Mouse (Mus musculus) ovary, postnatal 14 days (tissue): ENCODE data around the gene Tars2.
A peak's percentile ranks its signal among the peaks of the same experiment; 100 is the strongest.
"Not testable (repeated sequence)": the region's sequence is repeated elsewhere in the genome, so short reads cannot be mapped to it uniquely, and the experiment has no call there.

Experiments
- DNase-seq: peaks from one replicate; pipeline ENCODE4 v3.0.0; 2022; ENCODE audit warnings: low spot score

The Tars2 gene

DNA sequence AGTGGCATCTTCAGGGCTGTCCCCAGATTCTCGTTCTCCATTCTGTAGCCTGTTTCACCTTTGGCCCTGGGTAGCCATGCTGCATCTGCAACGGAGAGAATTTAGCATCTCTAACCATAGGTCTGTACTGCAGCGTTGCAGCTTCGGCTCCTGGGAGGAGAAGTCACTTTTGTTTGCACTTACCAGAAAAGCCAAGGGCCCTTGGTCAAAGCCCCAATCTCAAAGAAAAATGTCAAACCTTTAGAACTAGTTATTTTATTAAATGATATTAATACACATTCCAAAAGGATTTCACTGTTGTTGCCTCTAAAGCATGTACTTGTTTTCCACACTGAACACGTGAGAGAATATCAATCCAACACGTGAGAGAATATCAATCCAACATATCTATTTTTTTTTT, at the start of gene Tars2:
Gene Tars2 (minus strand): TSS at position 101 of the 400 bp plus-strand sequence.
- no peak for DNase-seq

DNA sequence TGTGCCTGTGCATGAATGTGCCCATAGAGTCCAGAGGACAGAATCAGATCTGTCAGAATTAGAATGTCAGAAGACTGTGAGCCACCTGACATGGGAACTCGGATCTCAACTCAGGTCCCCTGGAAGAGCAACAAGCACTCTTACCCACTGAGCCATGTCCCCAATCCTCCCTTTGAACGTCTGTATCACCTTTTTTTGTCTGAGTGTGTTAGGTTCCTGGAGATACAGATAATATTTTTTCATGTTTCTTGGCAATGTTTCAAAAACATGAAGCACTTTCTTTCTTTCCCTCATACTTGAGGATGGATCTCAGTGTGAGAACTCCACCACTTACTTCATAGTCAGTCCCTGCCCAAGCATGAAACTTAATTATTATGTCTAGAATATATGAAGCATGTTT, 48.4 kb upstream of the Tars2 start:
- DNase-seq, result no peak

- DNase-seq, result not testable (repeated sequence)
Observed at GRCm38 (mm10) chr3:95807630-95808029, 47.6 kb upstream of the Tars2 start.

DNA sequence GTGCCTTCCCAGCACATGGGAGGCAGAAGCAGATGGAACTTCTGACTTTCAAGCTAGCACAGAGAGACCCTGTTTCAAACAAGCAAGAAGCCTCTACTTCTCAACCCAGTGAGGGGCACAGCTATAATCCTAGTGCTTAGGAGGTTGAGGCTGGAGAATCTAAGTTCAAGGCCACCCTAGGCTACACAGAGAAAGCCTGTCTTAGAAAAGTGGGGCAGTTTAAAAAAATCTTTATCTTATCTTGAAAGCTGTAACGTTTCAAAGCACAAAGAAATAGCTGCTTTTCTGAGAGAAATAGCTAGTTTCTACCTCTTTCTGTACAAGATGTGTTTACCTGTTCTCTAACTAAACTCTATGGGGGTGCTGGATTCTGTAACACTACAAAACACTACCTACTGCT, 46.7 kb upstream of the Tars2 start:
- DNase-seq, result no peak

DNA sequence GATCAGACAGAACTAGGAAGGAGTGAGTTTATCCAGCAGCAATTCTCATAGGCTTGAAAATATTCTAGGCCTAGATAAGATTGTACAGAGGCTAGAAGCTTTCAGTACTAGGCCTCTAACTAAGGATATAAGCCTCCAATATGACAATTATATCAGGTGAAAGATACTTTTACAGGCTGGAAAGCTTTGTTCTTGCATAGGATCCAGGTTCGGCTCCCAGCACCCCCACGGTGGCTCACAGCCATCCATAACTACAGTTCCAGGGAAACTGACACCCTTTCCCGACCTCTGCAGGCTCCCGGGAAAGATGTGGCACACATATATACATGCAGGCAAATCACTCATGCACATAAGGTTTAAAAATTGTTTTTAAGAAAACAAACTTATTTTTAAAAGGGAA, 43.8 kb upstream of the Tars2 start:
- no peak for DNase-seq

DNA sequence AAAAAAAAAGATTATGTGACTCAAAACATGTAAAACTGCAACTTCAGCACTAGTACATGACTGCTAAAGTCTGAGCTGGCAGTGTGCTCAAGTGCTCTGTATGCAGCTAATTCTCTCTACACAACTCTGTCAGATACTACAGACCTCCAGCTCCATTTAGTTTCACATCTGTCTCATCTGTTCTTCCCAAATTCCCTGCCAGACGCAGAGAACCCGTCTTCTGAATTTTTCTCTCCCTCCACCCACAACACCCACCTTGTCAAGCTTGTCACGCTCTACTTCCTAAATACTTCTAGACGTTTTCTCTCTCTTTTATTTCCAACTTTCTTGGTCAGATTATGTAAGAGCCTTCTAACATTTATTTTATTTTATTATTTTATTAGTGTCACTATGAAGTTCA, 38.8 kb upstream of the Tars2 start:
- no peak for DNase-seq

DNA sequence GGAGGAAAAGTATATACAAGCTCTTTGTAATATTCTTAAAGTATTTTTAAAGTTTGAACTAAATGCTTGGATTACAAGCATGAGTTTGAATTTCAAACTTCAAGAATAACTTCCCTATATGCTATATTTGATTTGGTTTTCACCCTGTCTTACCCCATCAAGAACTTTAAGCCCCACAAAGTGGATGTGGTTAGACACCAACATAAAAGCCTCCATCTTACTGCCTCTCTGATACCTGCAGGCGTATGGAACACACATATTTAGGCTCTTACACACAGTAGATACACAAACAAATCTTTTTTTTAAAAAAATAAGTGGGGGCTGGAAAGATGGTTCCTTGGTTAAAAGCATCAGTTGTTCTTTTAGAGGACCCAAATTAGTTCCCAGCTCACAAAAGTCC, 34.3 kb upstream of the Tars2 start:
- no peak for DNase-seq

DNA sequence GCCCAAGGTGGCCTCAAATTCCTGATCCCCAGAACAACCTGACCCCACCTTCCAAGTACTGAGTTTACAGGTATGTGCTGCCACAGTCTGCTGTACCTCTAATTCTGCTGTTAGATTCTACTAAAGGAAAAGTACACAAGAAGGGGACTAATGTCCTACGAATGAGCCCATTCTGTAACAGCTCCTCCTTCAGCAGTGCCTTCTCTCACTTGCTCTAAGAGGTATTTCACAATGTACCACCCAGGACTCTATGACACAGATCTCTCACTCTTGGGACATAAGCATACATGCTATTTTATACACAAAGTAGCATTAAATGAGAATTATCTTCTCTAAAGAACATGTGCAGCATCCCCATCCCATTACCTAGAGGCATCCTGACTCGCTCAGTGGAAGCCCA, 33.7 kb upstream of the Tars2 start:
- no peak for DNase-seq

DNA sequence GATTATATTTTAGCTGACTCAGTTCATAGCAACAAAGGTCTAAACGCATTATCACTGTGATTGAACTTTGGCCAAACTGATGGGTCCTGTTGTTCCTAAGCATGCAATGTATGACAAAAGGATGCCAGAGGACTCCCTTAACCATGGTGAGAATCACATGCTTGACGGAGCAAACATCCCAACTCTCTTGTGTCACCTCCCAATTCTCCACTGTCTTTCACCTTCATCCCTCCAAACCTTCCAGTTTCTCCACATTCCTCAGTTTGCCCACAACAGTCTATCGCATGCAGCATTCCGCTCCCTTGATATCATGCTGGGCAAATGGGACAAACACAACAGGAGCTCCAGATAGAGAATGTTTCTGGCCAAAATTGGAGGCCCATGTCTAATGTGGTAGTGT, 25.5 kb upstream of the Tars2 start:
- DNase-seq, result no peak

GRCm38 (mm10) chr3:95771985-95772384, 12.0 kb upstream of the Tars2 start:
- DNase-seq, result no peak

- DNase-seq, result no peak
Observed at GRCm38 (mm10) chr3:95765534-95765933, 5.5 kb upstream of the Tars2 start.

GRCm38 (mm10) chr3:95763811-95764210, 3.8 kb upstream of the Tars2 start:
- DNase-seq, result no peak

GRCm38 (mm10) chr3:95762961-95763360, 3.0 kb upstream of the Tars2 start:
- no peak for DNase-seq

DNA sequence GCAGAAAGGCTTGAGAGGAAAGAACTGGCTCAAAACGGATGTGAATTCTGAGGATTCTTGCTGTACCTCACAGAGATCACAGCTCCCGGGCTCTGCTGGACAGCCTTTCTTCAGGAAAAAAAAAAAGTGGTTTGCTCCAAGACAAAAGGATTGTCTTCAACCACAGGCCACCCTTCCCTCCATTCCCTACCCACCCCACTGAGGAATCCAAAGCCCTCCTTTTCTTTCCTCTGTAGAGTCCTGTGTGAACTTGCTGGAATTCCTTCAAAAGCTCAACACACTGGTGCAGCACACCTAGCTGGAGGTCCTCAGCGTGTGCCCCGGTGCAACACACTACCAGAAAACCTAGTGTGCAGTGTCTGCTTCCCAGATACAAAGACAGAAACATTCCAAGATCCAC, 1.8 kb upstream of the Tars2 start:
- DNase-seq, result no peak

DNA sequence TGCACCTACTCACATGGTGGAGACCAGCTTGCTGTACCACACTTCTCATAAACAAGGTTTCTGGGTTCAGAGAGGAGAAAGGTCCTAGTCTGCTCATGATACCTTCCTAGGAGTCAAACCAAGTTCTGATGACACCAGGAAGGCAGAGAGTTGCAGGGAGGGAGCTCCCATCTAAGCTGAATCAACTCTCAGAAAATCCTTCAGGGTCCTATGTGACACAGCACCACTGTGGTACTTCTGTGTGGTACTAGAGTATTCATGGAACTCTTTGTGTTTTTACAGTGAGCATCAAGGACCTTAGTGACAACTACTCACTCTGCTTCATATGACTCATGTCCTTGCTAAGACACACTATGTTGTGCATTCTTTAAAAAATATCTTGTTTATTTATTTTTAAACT, 650 bp upstream of the Tars2 start:
- no peak for DNase-seq

DNA sequence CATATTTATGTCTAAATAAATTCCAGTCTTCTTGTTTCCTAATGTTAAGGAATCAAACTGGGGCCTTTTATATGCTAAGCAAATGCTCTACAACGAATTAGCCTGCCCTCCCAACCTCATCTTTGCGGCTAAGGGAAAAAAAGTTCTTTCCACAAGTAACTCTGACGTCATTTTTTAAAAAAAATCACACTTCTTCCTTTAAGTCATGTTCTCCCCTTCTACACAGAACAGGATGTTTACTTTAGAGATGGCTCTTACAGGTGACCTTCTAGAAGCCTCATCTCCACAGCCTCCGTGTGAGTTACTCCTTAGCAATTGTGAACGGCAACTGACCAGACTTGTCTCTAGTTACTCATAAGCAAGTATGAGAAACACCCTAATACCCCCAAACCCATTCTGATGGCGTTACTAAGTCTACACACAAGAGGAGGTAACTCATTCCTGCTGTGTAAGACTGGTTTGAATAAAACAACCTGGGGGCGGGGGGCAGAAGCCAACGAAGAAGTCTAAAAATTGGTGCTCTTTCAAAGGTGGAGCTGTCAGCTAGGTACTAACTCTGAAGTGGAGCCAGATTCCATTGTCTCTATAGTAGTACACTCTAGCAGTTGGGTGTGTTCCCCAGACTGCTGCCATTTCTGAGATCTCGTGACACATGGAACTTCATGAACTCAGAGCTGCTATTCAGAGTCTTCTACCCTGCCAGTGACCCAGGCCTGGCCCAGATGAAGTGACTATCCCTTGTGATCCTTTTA, 1.4 kb downstream of the Tars2 start:
- DNase-seq, result no peak

GRCm38 (mm10) chr3:95756808-95757207, 3.2 kb downstream of the Tars2 start:
- no peak for DNase-seq

DNA sequence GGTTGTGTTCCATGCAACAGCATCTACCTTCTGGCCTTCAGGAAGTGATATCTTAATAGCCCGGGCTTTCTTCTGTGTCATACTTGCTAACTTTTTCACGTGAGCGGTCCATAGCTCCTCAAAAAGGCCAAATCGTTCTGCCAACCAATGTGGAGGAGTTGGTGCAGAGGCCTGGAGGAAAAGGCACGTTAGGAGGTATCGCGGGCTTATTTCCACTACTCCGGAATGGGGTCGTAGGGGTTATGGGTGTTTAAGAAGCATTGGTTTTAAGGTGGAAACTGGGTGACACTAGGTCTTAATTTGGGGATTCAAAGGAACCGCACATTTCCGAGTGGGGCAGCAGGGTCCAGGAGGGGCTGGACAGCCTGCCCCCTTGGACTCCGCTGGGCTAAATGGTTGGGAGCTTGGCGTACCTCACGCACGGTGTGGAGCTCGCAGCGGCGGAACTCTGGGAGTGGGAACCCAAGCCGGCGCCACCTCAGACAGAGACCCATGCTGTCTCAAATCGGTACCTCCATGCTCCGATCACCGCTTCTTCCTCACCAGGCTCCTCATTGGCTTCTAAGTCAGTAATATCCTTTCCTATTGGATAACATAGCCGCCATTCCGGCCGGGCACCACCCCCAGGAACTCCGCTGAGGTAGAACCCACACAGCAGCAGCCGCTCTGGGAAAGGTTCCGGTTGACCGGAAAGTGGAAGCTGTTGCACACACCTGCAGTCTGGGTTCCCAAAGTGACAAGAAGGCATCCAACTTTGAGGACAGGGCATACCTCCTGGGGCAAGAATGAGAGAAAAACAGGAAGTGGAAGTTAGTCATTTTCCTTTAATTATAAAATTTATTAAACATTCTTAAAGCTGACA, 5.4 kb downstream of the Tars2 start:
- DNase-seq, result peak; percentile 90

DNA sequence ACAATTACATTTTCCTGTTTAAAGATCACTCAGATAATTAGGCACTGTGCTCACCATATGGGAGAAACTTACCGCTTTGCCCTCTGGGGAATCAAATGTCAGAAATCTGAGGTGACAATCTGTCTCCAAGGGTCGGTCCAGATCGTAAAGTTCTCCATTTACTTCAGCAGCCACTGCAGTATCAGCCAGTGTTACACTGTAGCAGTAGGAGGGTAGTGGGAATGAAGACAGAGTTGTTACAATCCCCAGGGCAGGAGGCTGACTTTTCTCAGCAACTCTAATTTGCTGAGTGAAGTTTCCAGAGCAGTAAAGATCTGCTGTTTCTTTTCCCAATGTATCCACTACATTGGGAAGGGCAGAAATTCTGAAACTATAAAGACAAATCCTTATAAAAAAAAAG, 7.1 kb downstream of the Tars2 start:
- DNase-seq, result no peak

- DNase-seq, result peak; percentile 26
Observed at GRCm38 (mm10) chr3:95740406-95740805, 19.6 kb downstream of the Tars2 start.

DNA sequence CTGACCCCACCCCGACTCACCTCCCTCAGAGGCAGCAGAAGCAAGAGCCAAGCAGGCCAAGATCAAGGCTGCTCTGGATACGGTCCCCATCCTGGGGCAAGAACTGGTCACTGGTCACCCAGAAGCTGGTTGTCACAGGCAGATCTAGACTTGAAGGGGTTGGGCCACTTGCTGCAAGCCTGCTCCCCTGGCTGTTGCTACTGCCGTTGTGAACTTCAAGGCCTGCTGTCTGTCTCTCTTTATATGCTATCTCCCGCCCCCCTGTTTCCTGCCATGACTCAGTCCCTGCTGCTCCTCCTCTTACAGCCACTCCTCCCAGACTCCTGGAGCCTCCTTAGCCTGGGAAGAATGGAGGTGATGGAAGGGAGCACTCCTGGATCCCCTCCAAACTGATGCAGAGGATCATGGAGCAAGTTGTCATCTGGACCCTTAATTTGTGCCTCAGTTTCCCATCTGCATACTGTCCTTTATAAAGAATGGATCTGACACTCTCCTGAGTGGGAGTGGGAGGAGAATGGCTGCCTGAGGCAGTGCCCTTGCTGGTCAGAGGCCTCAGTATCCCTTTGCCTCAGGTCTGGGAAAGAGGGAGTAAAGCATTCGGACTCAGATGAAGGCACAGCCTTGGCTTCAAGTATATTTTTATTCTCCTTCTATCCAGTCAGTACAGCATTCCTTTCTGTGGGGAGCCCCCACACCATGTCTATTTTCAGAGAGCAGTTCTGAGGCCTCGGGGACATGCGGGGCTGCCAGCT, 20.5 kb downstream of the Tars2 start, which contains the start of gene Ecm1:
Gene Ecm1 (minus strand): TSS at position 217 of the 752 bp plus-strand sequence.
- peak; percentile 23 for DNase-seq

GRCm38 (mm10) chr3:95735071-95735670, 24.8 kb downstream of the Tars2 start:
- no peak for DNase-seq
